Mouse (Mus musculus) naive thymus-derived CD4-positive, alpha-beta T cell, adult 2 months (primary cell): Measurements from ENCODE around the gene Stard10.

Experiments
- DNase-seq: peaks from one replicate; pipeline ENCODE4 v3.0.0-alpha.2; 2011; ENCODE audit warnings: low read depth

Stard10 gene

DNA sequence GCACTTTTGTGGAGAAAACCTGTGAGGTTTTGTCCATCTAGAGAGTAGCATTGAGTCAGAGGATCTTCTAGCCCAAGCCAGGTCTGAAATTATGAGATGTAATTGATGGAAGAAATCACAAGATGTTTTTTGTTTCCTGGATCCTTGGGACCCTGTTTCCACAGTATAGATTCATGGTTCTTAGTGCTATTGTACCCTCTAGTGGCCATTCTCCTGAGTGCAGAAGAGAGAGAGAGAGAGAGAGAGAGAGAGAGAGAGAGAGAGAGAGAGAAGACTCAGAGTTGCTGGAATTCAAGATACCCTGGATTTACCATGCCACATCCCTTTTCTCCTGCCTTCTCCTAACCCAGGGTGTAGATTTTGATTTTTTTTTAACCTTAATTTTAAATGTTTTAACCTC, 57.3 kb downstream of the Stard10 start:
- peak; percentile 78 for DNase-seq

- DNase-seq = no peak
Measured at GRCm38 (mm10) chr7:101376701-101377340, 59.9 kb downstream of the Stard10 start.

GRCm38 (mm10) chr7:101377741-101378262, 60.9 kb downstream of the Stard10 start:
- DNase-seq = peak; percentile 93

- DNase-seq = no peak
Measured at GRCm38 (mm10) chr7:101378285-101378684, 61.4 kb downstream of the Stard10 start.

DNA sequence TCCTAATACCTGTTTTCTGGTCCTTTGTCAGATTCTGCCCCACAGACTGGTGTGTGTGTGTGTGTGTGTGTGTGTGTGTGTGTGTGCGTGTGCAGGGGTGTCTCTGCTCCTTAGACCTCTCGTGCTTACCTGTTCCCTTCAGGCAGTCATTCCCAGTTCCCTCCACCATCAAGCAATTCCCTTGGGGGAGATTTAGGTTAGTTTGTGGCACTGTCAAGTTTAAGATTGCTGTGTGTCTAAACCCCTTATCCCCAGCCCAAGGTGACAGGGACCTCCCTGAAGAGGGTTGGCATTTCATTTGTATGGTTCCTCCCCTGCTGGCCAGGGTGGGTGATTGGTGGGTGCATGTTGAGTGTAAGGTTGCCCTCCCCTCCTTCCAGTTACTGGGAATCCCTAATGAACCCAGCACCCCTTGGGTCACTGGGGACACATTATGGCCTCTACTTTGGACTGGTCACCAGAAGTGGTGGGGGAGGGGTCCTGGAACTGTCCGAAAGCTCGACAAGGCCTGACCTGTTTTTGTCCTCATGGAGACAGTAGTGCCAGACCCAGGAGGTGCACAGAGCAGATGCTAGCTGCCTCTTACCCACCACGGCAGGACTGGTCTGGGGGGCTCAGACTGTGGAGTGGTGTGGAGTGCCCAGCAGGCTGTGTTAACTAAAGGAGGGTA, 62.0 kb downstream of the Stard10 start:
- DNase-seq = peak; percentile 29

DNA sequence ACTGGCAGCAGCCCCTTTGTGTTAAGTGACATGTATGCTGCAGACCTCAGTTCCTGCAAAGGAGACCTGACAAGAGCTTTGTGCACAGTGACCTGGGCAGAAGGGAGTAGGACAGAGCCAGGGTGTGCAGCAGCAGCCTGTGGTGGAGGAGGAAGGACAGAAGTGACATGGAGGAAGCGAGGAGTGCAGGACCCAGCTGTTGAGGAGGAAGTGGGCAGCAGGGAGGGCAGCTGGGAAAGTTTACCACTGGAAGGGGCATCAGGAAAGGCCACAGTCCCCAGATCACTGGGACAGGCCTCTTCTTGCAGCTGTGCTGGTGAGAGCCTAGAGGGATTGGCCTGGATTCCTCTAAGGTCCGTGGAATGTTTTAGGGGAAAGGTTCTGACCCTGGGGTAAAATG, 62.8 kb downstream of the Stard10 start:
- DNase-seq = no peak

DNA sequence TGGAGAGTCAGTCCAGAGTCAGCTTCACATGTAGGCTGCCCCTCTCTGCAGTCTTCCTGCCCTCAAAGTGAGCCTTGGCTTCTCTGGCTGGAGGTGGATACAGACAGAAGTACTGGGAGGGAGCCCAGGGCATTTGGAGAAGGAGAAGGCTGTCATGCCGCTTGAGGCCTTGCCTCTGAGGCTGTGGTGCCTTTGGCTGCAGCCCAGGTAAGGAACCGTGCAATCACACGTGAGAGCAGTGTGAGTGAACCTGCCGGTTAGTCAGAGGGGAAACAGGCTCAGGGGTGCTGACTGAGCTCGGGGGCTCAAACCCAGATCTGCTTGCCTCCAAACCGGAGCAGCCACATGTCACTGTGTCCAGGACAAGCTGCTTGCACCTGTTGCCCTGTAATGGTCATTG, 64.6 kb downstream of the Stard10 start:
- no peak for DNase-seq

DNA sequence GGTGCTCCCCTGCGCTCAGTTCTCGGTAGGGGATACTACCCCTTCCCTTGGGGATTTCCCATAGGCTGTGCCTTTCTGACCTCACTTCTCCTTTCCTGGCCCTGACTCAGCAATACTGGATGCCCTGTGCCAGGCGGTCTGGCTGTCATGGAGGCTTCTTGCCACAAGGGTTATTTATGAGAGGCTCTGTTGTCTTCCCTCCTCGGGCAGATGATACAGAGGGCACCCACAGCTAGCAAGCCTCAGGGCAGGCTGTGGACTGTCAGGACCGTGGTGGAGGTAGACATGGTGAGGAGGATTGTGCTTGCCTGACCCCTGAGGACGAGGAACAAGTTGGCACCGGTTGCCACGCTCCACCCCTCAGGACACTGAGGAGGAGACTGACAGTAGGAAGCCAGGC, 65.5 kb downstream of the Stard10 start:
- DNase-seq = peak; percentile 21

DNA sequence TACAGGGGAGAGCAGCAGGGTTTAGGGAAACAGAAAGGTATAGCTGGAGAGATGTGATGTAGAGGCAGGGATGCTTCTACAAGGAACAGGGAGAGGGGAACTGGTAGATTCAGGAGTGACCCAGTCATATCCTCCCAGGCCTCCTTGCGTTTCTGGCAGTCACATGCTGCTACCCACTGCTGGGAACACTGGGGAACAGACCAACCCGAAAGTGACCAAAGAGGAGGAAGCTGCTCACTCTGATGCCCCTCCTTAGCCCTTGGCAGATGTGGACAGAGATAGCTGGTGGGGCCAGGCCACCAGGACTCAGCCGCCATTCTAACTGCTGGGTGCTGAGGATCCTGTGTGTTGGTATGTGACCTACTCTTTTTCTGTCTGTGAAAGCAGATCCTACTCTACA, 66.9 kb downstream of the Stard10 start:
- DNase-seq = no peak

DNA sequence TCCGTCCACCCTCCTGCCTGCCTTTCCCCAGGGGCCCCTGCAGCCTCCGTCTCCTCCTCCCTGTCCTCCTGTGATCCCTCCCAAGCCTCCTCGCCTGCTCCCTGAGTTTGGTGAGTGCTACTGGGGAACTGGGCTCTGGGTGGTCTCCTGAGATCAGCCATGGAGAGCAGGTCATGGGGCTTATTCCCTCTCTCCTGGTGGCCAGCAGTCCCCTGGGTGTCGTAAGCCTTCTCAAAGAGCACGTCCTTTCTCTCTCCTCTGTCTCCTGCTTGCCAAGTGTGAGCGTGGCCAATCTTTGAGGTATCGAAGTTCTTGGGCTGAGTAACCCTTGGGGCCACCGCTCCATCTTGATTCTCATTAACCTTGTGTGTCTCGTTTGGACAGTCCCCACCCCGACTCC, 68.0 kb downstream of the Stard10 start:
- DNase-seq = no peak

DNA sequence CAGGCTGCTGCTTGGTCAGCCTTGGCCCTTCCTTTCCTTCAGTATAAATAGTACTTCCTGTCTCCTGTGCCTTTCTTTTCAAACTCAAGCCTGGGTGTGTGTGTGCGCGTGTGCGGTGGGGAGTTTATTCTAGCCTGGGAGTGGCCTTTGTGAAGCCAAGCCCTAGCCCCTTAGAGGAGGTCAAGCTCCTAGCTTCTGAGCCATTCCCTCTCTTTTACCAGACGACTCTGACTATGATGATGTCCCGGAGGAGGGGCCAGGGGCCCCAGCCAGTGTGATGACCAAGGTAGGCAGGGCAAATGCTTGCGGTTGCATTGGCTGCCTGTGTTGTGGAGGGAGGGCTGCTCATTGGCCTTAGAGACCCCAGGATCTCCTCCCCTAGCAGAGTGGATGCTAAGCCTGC, 68.4 kb downstream of the Stard10 start:
- no peak for DNase-seq

DNA sequence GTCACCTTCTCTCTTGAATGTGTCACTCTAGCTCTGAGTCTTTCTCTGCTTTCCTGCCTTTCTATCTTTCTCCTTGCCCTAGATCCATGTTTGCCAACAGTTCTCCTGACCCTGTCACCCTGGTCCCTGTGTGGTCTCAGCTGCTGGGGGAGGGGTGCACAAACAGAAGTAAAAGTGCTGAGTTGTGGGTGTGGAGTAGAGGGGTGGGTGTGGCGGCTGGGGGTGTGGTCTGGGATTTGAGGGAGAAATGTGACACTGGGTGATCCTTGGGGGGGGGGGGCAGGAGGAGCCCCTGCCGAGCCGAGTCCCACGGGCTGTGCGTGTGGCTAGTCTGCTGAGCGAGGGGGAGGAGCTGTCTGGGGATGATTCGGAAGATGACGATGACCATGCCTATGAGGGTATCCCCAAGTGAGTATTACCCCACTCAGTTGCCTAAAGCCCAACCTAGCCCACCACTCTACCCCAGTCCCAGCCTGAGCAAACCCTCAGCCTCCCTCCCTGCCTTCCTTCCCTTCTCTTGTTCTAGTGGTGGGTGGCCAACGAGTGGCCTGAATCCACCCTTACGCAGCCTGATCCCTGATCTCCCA, 69.1 kb downstream of the Stard10 start:
- no peak for DNase-seq

- DNase-seq = no peak
Measured at GRCm38 (mm10) chr7:101389256-101389655, 72.4 kb downstream of the Stard10 start.

GRCm38 (mm10) chr7:101391909-101392479, 75.1 kb downstream of the Stard10 start:
- no peak for DNase-seq

DNA sequence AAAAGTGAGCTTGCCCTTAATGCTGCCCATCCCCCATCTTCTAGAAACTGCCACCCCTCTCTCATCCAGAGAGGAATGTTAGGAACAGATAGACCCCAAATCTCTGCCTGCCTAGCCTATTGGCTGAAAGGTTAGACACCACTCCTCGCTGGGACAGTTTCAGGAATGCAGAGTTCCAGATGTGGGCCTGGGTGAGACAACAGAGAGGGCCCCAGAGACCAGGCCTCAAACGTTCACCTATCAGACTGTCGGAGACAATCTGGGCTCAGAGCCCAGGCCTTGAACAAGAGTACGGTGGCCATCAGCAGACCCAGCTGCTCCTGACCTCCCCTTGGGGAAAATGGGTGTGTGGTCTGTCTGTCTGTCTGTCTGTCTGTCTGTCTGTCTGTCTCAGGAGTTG, 76.1 kb downstream of the Stard10 start:
- DNase-seq = no peak

DNA sequence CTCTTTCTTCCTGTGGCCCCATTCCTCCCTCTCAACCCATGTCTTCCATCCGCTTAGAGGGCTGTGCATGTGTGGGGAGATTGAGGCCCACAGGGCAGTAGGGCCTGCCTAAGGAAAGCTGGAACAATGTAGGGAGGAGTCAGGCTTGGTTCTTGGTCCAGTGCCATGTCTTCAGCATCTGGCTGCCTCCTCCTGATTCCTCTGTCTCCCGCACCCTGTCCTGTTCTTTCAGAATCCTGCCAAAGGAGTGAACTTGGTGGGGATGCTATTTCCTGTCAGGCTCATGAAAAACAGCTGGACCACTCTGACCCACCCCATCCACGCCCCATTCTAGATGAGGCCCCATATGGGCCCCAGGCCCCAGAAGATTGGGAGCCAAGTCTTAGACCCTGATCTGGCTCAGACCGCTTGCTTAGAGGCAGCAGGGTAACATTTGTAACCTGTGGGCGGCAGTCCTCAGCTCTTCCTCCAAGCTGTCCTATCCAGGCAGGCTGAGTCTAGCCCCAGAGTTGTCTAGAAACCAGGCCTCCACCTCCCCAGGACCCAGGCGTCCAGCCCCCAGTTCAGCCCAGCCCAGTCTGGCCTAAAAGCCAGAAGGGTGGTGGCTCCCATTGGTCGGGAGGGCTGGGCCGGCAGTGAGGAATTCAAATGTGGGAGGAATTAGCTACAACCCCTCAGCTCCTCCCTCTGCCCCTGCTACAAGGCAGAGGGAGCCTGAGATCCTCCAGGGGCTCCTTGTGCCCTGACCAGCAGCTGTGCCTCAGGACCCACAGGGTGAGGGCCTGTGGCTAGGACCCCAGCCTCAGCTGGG, 77.0 kb downstream of the Stard10 start:
- DNase-seq = no peak

- no peak for DNase-seq
Measured at GRCm38 (mm10) chr7:101394569-101394968, 77.7 kb downstream of the Stard10 start.

- DNase-seq = no peak
Measured at GRCm38 (mm10) chr7:101395471-101395870, 78.6 kb downstream of the Stard10 start.
